Mouse (Mus musculus) thymus, adult 18-20 months (tissue): ENCODE results near the gene Myh9.

Experiments
- DNase-seq, 2 experiments: peaks; one replicate each; pipeline ENCODE4 v3.0.0; 2022; ENCODE audit warnings: mixed read lengths in 2 of 2

Myh9 gene

DNA sequence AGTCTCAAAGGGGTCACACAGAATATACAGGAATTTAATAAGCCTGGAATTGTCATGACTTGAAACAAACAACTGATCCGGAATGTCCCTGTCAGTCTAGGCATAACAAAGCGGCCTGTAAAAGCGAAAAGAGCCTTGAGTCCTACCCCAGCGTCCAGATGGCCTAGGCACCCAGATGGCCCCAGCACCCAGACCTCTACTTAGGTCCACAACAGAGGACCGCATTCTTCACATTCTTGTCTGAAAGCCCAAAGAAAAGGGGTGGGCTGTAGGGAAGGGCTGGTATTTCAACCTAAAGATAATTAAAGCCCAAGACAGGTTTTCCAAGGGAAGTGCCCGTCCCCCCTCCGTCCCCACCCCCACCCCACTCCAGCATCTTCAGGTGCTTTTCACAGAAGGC lies 14.6 kb downstream of the Myh9 start:
- DNase-seq = no peak

DNA sequence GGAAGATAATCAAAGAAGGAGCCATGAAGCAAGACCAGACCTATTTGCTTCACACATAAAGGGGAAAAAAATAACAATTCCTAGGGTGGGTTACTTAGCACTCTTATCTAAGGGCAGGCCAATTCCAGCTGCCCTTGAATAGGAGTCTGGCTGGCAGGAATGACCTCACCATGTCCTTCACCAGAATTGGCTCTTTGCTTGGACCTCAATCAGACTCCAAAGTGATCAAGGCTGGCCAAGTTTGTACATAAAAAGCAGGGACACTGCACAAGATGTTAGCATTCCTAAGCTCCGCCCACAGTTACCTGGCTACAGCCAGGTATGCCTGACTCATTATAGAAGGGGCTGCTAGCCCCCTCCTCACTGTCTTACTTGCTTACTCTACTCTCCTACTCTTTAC lies 16.6 kb downstream of the Myh9 start:
- DNase-seq = no peak

DNA sequence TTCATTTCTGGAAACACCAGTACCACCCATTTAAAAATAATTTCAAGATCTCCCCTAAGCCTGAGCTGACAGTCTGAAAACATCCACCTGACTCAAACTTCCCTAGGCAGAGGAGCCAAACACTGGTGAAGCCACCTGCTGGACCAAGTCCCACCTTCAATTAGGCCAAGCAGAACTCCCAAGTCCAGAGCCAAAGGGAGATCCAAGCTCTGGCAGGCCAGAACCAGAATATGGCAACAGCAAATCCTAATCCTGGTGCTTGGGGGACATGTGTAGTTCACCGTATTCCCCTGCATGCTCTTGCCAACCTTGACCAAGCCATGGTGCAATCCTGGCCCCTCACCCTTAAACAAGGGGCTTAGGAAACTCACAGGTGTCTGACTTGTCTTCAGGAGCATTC lies 17.7 kb downstream of the Myh9 start:
- DNase-seq = no peak

DNA sequence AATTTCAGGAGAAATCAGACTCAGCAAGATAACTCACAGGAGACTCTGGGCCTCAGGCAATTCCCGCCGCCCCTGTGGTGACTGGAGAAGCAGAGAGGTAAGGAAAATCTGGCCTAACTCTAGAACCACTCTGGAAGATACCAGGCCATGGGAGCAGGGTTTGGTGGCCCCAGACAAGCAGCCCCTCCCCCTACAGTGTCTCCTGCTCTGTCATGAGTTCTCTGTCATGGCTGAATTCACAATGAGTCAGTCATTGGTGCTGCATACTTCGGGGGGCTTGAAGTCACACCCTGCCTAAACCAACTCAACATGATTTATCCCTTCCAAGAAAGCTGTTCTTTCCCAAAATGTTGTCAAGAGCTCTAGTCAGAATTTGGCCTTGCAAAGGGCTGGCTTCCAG lies 18.3 kb downstream of the Myh9 start:
- no peak for DNase-seq

DNA sequence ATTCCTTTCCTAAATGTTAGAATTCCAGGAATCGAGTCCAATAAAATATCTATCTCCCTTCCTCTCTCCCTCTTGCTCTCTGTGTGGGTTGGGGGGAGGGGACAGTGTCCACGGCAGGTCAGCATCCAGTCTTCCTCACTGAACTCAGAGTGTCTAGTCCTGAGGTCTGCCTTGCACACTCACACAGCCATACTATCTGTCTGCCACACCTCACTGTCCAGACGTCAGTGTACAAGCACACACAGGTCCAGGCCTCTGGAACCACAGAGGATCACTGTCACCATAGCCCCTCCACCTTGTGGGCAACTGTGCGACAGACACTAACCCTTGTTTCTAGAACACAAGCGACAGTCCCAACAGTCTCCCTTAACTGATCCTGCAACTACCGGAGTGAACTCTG lies 18.8 kb downstream of the Myh9 start:
- DNase-seq = no peak

DNA sequence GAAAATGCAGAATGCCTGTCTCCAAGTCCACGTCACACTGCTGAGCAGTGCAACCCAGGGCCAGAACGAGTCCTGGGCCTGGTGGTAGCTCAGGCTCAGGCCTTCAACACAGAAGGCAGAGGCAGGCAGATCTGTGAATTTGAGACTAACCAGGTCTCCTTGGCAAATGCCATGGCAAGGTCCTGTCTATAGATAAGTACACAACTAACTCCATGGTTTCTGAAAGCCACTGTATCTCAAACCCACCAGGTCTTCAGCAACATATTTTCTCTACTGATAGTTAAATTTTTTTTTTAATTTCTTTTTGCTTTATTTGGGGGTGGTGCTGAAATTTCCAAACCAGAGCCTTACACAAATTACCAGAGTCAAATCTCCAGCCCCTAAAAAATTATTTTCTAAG lies 19.3 kb downstream of the Myh9 start:
- no peak for DNase-seq

DNA sequence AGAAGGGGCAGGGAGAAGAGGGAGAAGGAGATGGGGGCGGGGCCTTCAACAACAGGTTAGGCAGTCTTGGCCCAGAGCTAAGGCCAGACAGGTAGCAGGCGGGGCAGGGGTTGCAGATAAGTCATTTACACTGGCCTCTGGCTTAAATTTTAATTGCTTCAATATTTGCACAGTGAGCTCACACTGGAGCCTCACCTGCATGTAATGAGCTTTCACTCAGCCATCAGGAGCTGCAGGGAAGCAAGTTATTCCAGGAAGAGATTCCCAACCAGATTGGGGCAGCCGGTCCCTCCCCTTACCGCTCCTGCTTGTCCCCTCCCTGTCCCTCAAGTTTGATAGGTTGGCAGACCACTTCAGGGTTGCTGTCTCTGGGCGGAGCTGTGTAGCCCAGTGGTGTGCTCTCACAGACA lies 19.9 kb downstream of the Myh9 start:
- no peak for DNase-seq

DNA sequence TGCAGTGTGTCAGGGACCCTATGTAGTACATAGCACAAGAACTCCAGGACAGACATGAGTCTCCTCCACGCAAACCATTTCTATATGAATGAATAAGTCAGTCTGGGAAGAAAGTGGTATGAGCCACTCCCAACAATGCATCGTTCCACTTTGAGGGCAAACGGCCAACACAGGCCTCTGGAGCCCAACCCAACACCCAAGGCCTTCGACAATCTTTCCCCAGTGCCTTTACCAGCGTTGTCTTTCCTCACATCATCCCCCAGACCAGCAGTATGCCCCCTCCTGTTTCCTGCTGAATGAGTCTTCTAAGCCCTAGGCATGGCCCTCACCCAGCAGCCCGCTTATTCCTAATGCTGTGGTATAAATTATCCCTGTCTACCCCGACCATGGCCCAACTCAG lies 20.6 kb downstream of the Myh9 start:
- no peak for DNase-seq

DNA sequence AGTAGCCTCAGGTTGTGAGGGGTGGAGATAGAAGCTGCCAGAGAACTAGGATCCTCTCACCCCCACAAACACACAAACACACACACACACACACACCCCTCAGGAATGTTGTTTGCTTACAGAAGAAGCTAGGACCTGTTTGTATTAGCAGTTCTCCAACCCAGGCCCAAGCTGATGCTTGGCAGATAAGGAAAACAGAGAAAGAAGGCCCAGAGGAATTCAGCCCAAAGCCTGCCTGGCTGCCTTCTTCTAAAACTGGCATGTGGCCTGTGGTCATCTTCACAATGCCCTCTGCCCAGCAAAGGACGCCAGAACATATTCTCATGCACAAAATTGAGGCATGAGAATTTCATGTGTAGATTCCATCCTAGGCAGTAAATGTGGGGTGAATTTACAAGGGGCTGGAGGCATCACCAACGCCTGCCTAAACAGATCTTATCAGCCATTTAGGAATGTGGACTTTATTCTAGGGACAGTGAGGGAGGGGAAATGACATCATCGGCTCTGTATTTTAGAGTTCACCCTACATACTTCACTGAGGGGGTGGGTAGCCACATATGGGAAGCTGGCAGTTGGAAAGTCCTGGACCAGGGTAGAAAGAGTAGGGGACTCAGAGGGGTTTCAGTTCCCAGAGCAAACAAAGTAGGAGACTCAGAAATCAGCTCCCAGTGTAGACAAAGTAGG lies 21.4 kb downstream of the Myh9 start:
- DNase-seq = no peak

DNA sequence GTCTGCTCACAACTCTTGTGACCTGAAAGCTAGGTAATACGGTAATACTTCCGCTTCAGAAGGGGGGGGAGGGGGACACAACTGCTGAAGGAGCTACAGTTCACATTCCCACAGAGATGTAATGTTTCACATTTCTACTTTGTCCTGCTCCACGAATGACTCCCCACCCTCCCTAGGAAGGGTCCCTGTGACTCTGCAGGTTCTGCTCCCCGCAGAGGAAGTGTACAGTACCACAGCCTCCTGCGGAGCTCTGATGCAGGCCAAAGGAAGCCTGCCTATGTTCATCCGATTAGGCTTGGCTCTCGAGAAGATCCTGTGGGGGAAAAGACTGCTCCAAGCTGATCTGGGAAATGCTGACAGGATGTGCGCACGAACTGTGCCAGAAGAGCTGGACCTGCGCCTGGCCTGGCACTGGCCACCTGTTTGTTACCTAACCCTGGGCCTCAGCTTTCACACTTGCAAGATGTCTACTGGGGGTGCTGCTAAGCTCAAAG lies 22.0 kb downstream of the Myh9 start:
- no peak for DNase-seq

DNA sequence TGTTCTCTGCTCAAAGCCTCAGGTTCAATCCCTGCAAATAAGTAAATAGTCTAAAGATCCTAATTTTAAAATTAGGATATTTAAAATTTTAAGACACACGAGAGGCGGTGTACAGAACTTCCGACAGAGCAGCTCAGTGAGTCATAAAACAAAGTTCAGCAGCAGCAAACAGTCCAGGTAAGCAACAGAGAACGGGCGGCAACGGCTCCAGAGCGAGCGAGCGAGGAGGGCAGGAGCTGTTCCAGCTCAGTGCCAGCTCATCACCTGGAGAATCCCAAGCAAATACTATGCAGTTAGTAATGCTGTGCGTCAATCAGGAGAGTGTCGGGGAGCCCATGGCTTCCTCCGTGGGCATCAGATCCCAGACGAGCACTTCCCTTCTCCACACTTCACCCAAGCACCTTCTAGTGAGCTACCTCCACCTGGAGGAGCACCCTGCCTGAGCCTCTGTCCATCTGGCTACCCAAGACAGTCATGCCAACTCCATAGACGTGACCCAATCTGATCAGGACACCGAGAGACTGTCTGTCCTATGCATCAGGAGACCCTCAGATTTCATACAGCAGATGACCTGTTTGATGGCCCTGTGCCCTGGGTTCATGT lies 23.3 kb downstream of the Myh9 start:
- DNase-seq = no peak

DNA sequence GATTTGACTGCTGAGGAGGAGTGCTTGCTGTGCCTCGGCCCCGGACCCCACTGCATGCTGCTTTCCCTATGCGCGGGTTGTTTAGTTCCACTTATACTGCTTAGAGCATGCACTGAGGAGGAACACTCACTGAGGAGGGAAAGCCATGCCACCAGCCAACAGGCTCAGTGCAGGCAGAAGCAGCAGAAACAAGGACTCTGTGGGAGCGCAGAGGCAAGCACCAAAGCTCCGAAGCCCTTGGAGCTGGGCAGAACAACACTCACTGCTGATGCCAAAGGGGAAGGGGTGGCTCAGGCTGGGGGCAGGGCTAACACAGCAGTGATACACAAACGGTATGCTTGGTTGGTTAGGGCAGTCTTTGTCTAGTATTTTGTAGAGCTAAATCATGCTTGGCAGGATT lies 24.6 kb downstream of the Myh9 start:
- no peak for DNase-seq

DNA sequence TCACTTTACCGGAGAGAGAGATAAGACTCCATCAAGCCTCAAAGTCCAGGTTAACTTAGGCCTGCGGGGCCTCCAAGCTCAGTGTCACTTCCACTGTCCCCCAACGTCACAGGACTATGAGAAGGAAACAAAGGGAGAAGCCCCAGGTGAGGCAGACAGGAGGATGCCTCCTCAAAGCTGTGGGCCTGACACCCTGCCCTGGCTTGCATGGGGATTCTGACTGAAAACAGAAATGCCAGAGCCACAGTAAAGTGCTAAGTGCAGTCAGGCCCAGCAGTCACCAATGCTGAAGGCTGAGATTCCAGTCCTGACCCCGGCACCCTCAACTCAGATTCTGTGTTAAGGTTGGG lies 25.4 kb downstream of the Myh9 start:
- DNase-seq = no peak

DNA sequence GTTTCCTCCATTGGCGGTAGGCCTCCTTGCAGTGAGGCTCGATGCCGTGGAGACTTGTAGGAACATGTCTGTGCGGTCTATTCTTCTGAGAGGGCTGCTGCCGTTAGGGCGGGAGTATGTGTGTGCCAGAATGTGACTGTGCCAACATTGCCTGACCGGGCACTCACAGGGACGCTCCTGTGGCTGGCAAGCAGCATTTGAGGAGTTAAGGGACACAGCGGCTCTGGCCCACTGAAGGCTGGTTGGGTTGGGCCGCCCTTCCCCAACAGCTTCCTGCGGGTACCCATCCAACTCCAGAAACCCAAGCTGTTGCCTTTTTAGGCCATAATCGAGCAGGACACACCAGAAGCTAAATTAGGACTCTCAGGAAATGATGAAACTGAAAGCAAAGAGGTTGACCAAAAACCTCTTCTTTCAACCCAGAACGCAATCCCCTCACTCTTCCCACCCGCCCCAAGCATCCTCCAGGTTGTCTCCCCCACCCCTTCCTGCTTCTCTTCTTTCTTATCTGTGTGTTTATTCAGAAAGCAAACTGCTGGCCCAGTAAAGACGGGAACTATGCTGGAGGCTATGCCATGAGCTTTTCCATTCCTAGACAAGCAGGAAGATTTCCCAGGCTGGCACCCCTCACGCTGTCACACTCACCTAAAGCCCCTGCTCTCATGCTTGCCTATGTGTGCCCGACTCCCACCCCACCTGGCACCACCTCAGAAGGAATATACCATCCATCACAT lies 25.9 kb downstream of the Myh9 start:
- no peak for DNase-seq

DNA sequence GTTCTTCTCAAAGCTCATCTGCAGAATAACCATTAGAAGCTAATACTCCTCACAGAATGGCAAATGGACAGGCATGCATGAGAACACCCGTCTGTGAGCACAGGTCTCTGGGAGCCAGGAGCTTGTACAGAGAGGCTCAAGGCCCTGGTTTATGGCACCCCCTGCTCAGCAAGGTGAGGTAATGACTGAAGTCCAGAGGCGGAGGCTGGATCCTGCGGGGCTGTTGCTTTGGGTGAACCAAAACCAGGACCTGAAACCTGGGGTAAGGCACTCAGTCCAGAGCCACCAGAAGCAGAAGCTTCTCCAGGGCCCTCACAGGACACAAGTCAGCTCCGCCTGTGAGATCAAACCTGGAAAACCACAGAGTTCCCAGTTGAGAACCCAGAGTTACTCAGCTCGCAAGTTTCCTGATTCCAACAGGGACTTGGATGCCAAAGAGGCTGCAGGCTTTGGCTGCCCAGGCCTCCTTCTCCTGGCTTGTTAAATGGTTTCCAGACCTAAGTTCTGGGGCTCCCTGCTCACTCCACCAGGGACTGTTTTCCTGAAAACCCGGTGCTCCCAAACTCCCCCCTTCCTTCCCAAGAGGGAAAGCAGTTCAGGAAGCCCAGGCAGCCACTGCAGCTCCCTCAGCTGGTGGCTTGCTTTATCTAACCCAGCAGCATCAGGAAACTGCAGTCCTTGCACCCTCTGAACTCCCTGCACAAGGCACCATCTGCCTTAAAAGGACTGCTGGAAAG lies 28.2 kb downstream of the Myh9 start:
- no peak for DNase-seq

DNA sequence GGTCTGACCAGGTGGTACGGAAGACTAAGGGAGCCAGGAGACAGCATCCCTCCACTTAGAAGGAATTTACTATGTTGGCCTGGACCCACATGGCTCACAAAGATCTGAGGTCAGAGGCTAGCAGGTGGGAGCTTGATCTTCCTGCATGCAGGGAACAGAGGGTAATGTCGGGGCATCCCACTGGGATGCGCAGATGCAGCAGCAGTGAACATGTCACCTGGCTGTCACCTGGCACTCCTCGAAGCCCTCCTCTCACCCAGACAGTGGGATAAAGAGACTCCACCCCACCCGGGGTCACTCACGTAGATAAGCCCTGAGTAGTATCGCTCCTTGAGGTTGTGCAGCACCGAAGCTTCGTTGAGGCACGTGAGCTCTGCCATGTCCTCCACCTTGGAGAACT lies 29.4 kb downstream of the Myh9 start:
- DNase-seq = no peak

DNA sequence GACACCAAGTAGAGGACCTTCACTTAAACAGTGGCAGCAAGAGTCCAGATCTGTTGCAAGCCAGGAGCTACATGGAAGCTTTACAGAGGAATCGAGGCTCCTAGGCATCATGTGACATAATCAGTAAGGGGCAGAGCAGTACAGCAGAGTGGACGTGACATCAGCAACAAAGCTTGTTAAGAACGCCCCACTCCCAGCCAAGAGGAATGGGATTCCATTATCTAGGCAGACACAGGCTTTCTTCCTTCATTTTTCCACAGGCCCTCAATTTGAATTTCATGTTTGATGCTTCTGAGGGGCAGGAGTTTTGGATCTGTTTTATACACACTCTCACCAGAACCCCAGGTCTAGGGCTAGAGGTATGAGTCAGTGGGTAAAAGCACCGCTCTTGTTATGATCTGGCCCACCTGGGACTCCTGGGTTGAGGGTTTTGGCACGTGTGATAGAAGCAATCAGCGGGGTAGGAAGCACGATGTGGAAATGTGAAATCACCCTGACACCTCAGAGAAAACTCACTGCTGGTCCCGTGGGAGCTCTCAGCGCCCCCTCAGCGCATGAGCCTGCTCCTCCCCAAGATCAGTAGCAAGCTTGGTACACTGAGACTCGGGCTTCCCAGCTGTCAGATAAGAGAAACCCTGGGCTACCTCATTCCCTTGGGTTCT lies 30.7 kb downstream of the Myh9 start:
- no peak for DNase-seq

DNA sequence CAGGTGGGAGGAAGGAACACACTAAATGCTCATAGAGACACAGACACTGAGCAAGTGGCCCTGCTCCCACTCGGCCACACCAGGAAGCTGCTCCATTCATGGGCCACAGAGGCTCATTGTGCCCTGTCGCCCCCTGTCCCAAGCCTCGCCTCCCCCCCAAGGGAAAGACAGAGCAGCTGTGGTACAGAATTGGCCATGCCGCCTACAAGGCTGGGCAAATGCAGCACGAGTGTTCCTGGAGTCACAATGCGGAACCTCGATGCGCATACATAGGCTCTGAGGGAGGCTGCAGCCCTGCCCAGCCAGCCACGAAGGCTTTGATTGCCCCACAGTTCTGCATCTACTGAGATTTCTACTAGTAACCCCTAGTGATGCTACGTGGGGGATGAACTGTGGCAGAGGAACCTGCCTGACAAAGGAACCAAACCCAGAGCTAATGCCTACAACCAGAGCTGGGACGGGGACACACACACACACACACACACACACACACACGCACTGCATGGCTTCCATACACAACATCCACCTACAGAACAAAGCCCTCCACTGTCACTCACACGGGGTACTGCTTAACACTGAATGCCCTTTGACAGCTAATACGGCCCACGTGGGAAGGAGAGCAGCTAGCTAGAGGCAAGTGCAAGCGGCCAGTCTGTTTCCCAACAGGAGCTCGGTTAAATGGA lies 31.4 kb downstream of the Myh9 start:
- no peak for DNase-seq

DNA sequence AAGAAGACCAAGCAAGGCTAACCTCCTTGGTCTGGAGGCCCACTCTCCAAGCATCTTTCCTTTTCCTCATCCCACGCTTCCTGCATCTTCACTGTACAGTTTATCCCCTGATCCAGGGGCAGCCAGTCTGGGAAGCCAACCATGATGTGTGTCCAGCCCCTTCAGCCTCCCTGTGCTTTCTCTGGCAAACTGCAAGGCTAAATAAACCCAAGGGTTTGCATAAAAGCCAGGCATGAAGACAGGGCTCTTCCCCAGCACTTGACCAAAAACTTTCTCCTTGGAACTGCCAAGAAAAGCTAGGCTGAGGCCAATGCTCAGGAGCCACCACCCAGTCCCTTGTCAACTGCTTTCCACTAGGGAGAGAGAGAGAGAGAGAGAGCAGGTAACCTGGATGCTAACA lies 32.5 kb downstream of the Myh9 start:
- no peak for DNase-seq

DNA sequence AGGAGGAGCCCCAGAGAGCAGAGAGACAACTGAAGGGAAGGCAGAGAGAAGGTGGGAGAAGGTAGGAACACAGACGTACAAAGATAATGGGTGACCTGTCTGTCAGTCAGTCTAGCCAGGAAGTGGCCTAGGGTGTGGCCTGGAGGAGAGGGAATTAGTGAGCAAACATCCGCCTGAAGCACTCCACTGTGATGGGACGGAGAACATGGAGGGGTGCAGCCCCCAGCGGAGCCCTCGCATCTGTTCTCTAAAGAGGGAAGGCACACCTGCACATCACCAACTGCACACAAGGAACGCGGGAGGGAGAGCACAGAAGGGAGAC lies 34.8 kb downstream of the Myh9 start:
- DNase-seq = peak in 1 of 2 experiments; percentile 63

DNA sequence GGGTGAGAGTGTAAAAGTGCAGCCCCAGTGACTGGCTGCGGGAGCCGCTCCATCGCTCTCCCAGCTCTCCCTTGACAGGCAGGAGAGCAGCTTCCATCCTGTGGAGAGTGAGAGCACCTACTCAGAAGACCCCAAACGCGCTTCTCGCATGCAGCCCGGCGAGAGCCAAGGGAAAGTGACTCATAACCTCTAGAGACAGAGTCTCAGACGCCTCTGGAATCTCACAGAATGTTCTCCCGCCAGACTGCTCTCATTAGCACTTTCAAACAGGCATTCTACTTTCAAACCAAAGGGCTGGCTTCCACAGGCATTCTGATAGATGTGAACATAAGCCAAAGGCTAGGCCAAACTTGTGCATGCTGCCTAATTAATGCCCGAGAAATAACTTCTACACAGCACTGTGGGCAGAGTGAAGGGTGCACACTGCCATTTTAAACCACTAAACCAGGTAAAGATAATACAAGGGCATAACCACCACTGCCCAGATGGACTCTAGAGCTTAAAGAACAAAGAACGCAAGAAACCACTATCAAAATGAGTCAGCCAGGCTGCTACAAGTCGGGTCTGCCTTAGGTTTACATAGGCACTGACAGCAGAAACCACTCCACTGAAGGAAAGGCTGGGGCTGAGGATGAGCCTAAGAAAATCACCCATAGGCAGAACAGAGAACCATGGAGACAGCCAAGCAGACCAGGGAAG lies 35.3 kb downstream of the Myh9 start:
- no peak for DNase-seq

DNA sequence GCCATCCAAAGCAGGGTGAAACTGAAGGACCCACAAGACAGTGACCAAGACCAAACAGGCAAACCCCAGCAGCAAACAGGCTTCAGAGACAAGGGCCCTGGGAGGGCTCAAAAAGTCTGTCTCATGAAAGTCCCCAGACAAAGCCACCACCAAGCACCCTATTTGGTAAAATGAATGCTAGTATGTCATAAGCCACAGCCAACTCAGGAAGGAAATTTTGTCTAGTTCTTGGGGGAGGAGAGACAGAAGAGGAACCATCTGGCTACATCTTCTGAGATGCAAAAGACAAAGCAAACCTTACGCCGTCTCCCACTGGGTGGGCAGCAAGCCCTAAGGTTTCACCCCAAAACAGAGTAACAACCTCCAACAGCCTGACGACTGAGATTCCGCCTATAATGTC lies 36.3 kb downstream of the Myh9 start:
- DNase-seq = peak in 1 of 2 experiments; percentile 44
